Mouse (Mus musculus) frontal cortex, adult (tissue): Measurements from ENCODE around the gene Ugt1a8.
"Not testable (repeated sequence)": the region's sequence is repeated elsewhere in the genome, so short reads cannot be mapped to it uniquely, and the experiment has no call there.

Experiments
- ATAC-seq: cut with Nextera tagmentation; 2 replicates; pipeline ENCODE4 v1.9.2; 2017; ENCODE audit warnings: mild to moderate bottlenecking, moderate library complexity, mixed read lengths; ENCODE audit not compliant: low TSS enrichment

Ugt1a8 gene

DNA sequence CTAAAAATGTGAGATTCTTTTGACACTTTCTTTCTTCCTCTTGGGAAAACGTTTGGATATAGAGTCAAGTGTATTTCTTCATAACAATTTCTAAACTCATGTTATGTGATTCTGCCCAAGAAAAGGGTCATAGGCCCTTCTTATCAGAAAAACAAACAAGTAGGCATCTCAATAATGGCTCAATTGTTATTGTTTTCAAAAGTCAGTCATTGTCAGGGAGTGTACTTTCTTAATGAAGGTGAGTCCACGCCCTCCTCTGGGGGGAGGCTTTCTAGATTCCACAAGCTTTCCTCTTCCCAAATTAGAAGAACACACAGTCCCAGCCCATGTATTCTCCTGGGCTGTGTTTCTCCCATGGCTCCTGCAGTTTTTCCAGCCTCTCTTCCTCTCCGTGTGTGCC, at the start of gene Ugt1a8:
Gene Ugt1a8 (plus strand): TSS at position 301 of the 400 bp plus-strand sequence.
- ATAC-seq: no peak

- ATAC-seq: not testable (repeated sequence)
Measured at GRCm38 (mm10) chr1:88043044-88043443, 44.6 kb upstream of the Ugt1a8 start.

DNA sequence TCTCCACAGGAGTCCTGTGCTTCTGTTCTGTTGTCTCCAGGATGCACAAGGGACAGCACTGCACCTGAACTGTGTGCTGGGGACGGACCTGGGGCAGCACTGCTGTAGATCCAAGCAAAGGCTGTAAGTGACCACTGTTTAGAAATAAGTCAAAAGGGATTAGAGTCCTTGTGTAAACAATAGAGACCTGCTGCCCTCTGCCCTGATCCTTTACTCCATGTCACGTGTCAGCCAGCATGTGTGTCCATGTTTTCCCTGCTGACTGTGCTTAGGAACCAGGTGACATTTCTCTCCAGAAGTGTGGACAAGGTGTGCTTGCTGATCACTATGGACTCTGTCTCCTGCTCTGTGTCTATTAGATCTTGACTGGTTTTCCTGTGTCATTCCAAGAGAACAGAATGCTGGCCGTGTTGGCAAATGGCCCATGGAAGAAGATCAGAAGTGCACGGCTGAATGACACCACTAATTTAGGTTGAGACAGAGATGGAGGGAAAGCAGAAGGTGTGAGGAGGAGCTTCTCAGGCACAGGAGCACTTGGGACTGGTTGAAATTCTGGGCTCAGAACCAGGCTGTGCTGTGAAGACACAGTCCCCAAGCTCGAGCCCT, 42.7 kb upstream of the Ugt1a8 start:
- not testable (repeated sequence) for ATAC-seq

DNA sequence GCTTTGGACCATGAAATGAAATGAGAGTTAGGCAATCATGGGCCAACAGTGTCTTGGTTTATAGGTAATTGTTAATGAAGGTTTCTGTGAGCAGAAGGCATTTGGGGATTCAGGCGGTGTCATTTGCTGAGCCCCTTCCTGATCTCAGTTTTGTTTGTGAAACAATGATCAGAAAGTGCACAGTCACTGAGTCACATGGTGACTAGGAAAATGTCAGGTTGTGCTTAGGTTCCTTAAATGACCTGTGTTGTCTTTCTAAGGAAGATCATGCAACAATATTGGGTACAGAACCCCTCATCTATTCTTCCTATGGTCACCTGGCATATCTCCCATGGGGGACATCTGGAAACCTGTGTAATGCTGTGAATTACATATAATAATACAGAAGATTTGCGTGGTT, 40.2 kb upstream of the Ugt1a8 start:
- ATAC-seq: not testable (repeated sequence)

- no peak for ATAC-seq
Measured at GRCm38 (mm10) chr1:88055088-88055487, 32.5 kb upstream of the Ugt1a8 start, which contains the start of gene Ugt1a10. TSS of gene Ugt1a10 (plus strand) at chr1:88055388.

- not testable (repeated sequence) for ATAC-seq
Measured at GRCm38 (mm10) chr1:88066472-88067102, 21.0 kb upstream of the Ugt1a8 start.

DNA sequence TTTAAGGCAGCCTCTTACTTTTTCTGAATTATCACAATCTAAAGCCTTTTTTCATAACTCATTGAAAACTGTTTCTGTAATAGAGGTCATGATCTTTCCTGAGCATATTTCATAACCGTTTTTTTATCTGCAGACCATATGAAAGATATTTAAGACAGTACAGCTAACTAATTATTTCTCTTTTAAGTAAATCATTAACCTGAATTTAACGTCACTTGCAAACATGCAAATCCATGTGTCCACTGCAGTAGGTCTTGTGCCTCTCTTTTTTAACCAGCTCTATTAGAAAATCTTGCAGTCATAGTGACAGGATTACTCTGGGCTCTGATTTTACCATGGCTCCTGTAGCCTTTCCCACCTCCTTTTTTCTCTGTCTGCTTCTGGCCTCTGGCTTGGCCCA, 17.1 kb upstream of the Ugt1a8 start, which contains the start of gene Ugt1a9:
Gene Ugt1a9 (plus strand): TSS at position 306 of the 400 bp plus-strand sequence.
- ATAC-seq: no peak

- no peak for ATAC-seq
Measured at GRCm38 (mm10) chr1:88070902-88071301, 16.7 kb upstream of the Ugt1a8 start.

- ATAC-seq: no peak
Measured at GRCm38 (mm10) chr1:88074471-88074870, 13.1 kb upstream of the Ugt1a8 start.

- ATAC-seq: no peak
Measured at GRCm38 (mm10) chr1:88077128-88077527, 10.5 kb upstream of the Ugt1a8 start.

DNA sequence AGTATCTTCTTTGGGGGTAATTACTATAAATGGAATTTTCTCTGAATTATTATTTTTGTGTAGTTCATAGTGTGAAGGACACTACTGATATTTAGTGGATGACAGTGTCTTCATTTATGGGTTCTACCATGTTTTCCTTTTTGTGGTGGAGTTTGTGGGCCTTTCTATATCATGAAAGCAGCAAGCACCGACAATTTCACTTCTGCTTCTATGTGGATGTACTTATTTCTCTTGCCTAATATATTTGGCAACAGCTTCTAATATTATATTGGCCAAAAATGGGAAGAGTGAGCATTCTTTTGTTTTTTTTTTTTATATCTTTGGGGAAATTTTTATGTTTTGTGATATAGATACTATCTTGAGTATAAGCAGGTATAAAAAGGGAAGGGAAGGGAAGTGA, 5.9 kb upstream of the Ugt1a8 start:
- no peak for ATAC-seq

DNA sequence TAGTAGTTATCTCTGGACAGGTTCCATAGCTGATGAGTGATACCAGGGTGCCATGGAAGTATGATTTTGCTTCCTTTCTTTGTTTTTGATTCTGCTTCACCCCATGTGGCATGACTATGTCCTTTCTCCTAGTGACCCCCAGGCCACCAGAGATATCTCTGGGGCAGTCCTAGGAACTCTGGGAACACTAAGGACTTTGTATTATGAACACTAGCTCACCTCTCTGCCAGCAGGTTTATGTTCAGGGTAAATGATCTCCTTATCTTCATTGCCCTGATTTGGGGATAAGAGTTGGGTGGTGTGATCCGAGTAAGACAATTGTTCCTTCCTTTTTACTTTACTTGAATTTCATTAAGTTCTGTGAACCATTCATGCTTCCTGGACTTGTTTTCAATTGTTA, 1.5 kb upstream of the Ugt1a8 start:
- no peak for ATAC-seq

DNA sequence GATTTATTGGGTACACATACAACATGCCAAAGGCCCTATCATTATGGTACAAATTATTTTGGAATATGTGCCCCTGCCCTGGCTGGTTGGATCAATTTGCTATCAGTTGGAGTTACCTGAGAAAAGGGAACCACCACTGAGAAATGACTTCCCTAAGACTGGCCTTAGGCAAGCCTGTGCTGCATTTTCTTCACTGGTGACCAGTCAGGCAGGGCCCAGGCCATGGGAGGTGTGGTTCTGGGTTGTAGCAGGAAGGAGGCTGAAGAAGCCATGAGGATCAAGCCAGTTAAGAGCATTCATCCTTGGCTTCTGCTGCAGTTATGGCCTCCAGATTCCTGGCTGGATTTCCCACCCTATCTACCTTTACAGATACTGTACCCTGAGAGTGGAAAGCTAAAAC, 4.7 kb downstream of the Ugt1a8 start:
- no peak for ATAC-seq

DNA sequence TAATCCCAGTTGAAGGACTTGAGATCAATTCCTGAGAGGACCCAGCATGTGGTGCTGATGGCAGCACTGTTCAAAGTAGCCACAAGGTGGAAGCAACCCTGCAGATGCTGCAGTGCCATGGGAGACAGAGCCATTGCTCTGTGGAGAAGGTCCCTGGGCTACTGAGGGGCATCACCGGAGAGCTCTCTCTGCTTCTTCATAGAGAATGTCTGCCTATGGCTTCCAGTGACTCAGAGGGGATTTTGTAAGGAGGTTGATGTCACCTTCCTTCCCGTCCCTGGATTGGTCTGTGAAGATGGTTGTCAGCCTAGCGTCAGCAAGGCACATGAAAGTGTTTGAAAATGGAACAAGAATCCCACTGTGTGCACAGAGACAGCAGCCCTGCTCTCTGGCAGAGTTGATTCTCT, 6.7 kb downstream of the Ugt1a8 start:
- ATAC-seq: not testable (repeated sequence)

- no peak for ATAC-seq
Measured at GRCm38 (mm10) chr1:88094941-88095492, 7.4 kb downstream of the Ugt1a8 start, which contains the start of gene Ugt1a7c. TSS of gene Ugt1a7c (plus strand) at chr1:88095062.

GRCm38 (mm10) chr1:88098546-88098945, 10.9 kb downstream of the Ugt1a8 start:
- ATAC-seq: not testable (repeated sequence)

- ATAC-seq: not testable (repeated sequence)
Measured at GRCm38 (mm10) chr1:88099691-88100090, 12.1 kb downstream of the Ugt1a8 start.

DNA sequence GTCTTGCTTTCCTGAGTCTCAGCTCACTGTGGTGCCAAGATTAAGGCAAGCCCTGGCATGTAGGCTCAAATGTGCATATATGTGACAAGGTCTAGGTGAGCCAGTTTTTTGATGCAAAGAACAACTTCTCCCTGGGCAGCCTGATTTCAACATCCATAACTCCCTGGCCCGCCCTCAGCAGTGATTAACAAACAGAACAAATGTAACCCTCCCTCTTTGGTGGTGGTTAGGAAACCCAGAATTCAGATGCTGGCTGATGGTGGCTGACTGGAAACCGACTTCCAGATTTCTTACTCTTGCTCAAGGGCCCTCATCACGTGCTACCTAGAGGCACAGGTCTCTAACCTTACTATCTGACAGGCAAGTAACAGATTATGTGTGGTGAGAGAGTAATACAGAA, 15.4 kb downstream of the Ugt1a8 start, which contains the start of gene Ugt1a6b:
Gene Ugt1a6b (plus strand): TSS at position 234 of the 400 bp plus-strand sequence.
- not testable (repeated sequence) for ATAC-seq

- ATAC-seq: not testable (repeated sequence)
Measured at GRCm38 (mm10) chr1:88103697-88104468, 16.3 kb downstream of the Ugt1a8 start.

- no peak for ATAC-seq
Measured at GRCm38 (mm10) chr1:88104667-88105430, 17.2 kb downstream of the Ugt1a8 start.

DNA sequence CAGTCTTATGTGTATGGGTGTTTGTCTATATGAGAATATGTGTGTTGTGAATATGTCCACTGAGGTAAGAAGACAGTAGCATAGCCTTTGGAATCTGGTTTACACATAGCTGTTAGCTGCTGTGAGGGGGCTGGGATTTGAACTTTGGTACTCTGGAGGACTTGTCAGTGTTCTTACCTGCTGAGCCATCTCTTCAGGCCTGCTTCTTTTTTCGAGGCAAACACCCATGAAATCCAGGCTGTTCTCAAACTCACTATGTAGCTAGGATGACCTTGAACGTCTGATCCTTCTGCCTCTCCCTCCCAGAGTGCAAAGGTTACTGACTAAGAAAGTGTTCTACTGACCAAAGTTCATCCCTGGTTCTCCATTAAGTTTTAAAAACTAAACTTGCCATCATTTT, 18.0 kb downstream of the Ugt1a8 start:
- no peak for ATAC-seq
